Comparison of ENCODE assay signal across 9 mouse cellular contexts in genomic region chr10:22007802-22008172, GRCm38 (mm10).
DNase-seq lines count a peak whose midpoint lies in the region; TF ChIP-seq lines count a peak whose summit lies in the region.
"Had no signal": no experiment of that assay in that cellular context is flagged by ENCODE, and none has a peak within 500 bp of the region (broad histone marks: within the 10 kb centered on the region; RNA-seq: fewer than 3 reads in every experiment).

No protein-coding gene starts in this region.

- peak; percentile 41; the same call in 1 of the 2 replicates for TF ChIP-seq CTCF in cerebellum, adult 2 months (IDR thresholded peaks at IDR 0.05; ENCODE audit: borderline replicate concordance, insufficient read depth, low read depth, low read length)

- no peaks in the 10 kb centered on the region for H3K27me3 ChIP-seq in cerebellum, adult 2 months (ENCODE audit: control insufficient read depth, insufficient read depth, low read length)
- H3K27me3 ChIP-seq: lung, embryonic 15.5 days had no signal

- intact Hi-C loops in left cerebral cortex, postnatal 10 days (cut with DNase I) = no loop called here

- H3K4me3 ChIP-seq in cerebellum, adult 2 months (replicated peaks; ENCODE audit: insufficient read depth, low read depth, low read length) = no peak overlapping the region
- H3K4me3 ChIP-seq: lung, embryonic 15.5 days had no signal

- peak in 1 of 2 experiments; percentile 30 for DNase-seq in cerebellum, adult 2 months
- DNase-seq in cerebellum, adult 8-10 months = no peak
- DNase-seq in left cerebral cortex, postnatal 10 days (ENCODE audit: extremely low spot score in 1 of 2, low spot score in 2 of 2) = peak; percentile 53 to 72
- no peak for DNase-seq in left cerebral cortex, adult 8-10 months (ENCODE audit: low spot score in 2 of 2)
- peak; percentile 51 for DNase-seq in MEL-GATA-1-ER (ENCODE audit: extremely low read depth, low read depth)
- peak; percentile 36 to 79 for DNase-seq in frontal cortex, postnatal 36 days (ENCODE audit: low spot score in 2 of 2)
- DNase-seq in lung, postnatal 14 days = peak; percentile 63
- DNase-seq in ovary, postnatal 36 days (ENCODE audit: low spot score) = no peak

- 35% methylated on average over 4 of the region's 4 CpGs for WGBS in cerebellum, adult 2 months

- H3K4me1 ChIP-seq in cerebellum, adult 2 months (ENCODE audit: control insufficient read depth, insufficient read depth, low read length) = no peaks in the 10 kb centered on the region
- H3K4me1 ChIP-seq: lung, embryonic 15.5 days had no signal

- TF ChIP-seq POLR2A in cerebellum, adult 2 months (IDR thresholded peaks at IDR 0.05; ENCODE audit: borderline replicate concordance, insufficient read depth, low read length) = no peak

- H3K27ac ChIP-seq in cerebellum, adult 2 months (ENCODE audit: insufficient read depth, low read length) = no peak overlapping the region
- H3K27ac ChIP-seq: lung, embryonic 15.5 days had no signal

Comparison
In these comparisons a context has a peak if more than half of its experiments do, and no peak if none do; other contexts are left out.
1. DNase-seq: peak in left cerebral cortex, postnatal 10 days (2 of 2), MEL-GATA-1-ER (single experiment), frontal cortex, postnatal 36 days (2 of 2) and lung, postnatal 14 days (single experiment); none in cerebellum, adult 8-10 months (single experiment), left cerebral cortex, adult 8-10 months (0 of 2) and ovary, postnatal 36 days (single experiment).